Mouse (Mus musculus) stomach, postnatal 0 days (tissue): ENCODE measurements around the gene Ahcyl1.

ENCODE experiments used
- CTCF ChIP-seq: IDR thresholded peaks from 2 replicates; pipeline ENCODE4 v1.5.1; 2016; ENCODE audit warnings: antibody characterized with exemption, low read depth, mild to moderate bottlenecking, moderate library complexity
- EP300 ChIP-seq: optimal IDR thresholded peaks from 2 replicates; pipeline ENCODE3; 2016; ENCODE audit warnings: antibody characterized with exemption

GRCm38 (mm10) chr3:107667426-107667825 lies 28.9 kb downstream of the Ahcyl1 start:
- TF ChIP-seq CTCF, result no peak
- TF ChIP-seq EP300, result no peak
